Mouse (Mus musculus): Measurements from ENCODE around the gene Eepd1. TPM values are rescaled to one million over a fixed set of nuclear protein-coding genes. Genes with fewer than 3 reads are reported as not detected.

Eepd1 gene
- polyA plus RNA-seq, 1 experiment, result 19.5 TPM

DNA sequence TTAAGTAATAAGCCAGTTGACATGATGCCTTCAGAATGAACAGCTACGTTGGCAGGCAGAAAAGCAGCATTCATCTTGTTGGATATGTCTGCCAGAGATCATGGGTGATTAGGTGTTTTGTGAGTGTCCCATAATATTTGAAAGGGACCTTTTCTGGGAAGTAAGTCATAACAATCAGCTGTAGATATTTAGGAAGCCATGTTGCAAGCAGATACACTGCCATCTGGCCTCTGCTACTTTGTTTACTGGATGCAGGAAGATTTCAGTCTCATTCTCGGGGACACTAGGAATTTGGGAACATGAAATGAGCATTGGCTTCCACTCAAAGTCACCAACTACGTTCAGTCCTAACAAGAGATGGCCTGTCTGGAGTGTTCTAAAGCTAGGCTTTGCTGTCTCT lies 54.1 kb downstream of the Eepd1 start:
- no peak for DNase-seq (ENCODE audit: low spot score)

- no peak for DNase-seq (ENCODE audit: low spot score)
Observed at GRCm38 (mm10) chr9:25539461-25539860, 58.1 kb downstream of the Eepd1 start.

DNA sequence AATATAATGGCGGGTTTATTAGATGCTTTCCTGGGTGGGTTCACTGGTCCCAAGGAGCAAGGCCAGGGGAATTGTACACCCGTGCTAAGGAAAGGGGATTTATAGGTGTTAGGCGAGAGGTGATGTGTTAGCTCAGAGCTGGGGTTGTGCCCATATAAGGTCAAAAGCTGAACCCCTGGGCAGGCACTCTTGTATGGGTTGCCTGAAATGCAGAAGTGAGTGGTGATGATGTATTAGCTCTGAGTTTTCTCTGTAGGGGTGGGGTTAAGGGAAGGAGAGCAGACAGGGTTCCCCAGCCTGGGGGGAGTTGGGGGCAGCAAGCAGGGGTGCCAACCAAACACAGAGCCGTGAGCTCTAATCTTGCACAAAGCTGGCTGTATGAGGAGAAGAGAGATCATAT lies 60.0 kb downstream of the Eepd1 start:
- DNase-seq (ENCODE audit: low spot score), result no peak

DNA sequence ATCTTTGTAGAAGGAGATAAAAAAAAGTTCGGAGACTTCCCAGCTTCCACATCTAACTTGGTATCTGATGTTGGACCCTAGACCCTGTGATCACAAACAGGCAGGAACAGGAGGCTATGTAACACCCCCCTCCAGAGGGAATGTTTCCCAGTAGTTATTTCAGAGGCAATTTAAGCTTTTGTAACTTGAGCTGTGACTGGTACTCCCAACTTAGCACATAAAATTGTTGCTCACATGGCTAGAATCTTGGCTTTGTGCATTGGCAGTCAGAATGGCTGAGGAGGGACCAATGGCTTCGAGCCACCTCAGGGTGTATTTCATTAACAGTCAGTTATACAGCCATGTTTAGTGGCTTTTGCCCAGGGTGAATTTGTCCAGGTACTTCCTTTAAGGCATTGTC lies 63.9 kb downstream of the Eepd1 start:
- no peak for DNase-seq (ENCODE audit: low spot score)

- no peak for DNase-seq (ENCODE audit: low spot score)
Observed at GRCm38 (mm10) chr9:25549130-25550060, 68.0 kb downstream of the Eepd1 start.

DNA sequence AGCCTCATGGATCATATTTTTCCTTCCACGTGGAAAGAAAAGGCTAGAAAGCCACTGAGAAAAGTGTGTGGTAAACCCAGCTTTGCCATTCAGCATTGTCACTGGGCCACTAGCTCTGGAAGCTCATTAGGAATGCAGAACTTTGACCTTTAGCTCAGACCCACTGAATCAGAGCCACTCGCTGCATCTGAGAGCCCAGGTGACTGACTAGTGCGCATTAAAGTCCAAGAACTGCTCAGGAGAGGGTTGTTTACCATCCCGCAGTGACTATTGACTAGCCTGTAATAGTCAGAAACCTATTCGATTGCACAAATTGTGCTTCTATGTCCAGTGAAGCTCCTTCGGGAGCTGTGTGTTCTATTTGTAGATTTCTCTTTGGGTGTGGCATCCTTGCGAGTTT lies 68.8 kb downstream of the Eepd1 start:
- DNase-seq (ENCODE audit: low spot score), result no peak

- no peak for DNase-seq (ENCODE audit: low spot score)
Observed at GRCm38 (mm10) chr9:25552532-25552931, 71.2 kb downstream of the Eepd1 start.

GRCm38 (mm10) chr9:25554246-25554803 lies 73.0 kb downstream of the Eepd1 start:
- DNase-seq (ENCODE audit: low spot score), result no peak

GRCm38 (mm10) chr9:25555261-25555660 lies 73.9 kb downstream of the Eepd1 start:
- DNase-seq (ENCODE audit: low spot score), result no peak

DNA sequence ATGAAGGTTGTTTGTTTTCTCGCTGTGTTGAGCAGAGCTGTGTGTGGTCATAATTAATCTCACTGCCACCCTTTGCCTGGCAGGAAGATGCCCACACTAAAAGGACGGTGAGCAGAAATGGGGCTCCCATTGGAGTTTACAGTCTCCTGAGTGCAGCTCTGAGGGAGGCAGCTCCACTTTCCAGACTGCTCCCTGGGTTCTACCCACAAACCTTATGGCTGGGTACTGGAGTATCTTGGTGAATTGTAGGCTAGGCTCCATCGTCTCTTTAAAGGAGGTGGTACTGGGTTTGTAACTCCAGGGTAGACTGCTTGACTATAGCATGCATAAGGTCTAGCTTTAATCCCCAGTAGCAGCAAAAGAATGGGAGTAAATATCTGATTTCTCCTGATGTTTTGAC lies 74.7 kb downstream of the Eepd1 start:
- no peak for DNase-seq (ENCODE audit: low spot score)

DNA sequence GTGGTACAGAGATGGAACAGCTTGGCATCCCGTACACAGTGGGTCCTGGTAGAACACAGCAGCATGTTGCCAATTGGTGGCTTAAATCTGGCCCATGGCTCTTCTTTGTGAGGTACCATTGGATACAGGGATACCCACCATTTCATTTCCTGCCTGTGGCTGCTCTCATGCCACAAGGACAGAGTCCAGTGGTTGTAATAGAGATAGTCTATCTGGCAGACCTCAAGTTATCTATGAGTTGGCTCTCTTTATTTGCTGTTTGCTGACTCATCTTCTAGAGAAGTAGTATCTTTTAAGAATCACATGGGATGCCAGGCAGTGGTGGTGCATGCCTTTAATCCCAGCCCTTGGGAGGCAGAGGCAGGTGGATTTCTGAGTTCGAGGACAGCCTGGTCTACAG lies 76.0 kb downstream of the Eepd1 start:
- DNase-seq (ENCODE audit: low spot score), result no peak

DNA sequence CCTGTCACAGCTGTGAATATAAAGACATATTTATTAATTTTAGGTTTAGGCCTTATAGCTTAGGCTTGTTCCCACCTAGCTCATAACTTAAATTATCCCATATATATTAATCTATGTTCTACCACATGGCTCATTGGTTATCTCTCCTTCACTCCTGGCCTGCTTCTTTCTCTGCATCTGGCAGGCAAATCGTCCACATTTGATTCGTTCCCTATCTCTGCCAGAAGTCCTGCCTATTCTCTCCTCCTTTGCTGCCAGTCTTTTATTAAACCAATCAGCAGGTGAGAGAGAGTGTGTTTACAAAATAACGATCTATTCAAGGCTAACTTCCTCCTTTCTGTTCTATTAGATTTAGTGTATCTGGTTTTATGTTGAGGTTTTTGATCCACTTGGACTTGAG lies 77.5 kb downstream of the Eepd1 start:
- no peak for DNase-seq (ENCODE audit: low spot score)

DNA sequence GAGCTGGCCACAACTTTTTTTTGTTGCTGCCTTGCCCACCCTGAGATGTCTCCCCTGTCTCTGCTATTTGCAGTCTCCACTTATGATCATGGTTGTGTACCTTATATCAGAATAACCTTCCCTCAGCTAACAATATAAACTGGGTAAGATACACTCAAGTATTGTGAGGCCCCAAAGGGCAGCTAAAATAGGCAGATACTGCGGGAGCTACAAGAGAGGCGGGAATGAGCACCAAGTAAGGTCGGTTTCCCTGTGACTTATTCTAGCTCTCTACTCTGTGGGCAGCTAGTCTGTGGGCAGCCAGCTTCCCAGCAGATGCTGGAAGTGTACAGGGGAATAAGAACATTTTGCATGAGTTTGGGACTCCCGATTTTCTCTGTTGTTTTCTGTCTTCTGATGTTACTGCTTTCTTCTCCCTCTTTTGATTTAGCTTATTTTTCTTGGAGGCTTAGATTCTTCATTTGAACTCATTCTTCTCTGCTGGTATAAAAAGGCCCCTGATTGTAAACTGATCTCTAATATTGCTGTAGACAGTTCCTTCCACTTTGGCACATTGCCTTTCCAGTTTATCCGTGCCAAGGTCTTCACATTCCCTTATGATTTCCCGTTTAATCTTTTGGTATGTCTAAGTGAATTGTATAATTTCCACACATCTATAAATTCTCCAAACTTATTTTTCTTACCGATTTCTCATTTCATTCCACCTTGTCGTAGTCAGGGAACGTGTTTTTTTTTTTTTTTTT lies 78.8 kb downstream of the Eepd1 start:
- DNase-seq (ENCODE audit: low spot score), result no peak

GRCm38 (mm10) chr9:25561143-25561542 lies 79.8 kb downstream of the Eepd1 start:
- DNase-seq (ENCODE audit: low spot score), result no peak

DNA sequence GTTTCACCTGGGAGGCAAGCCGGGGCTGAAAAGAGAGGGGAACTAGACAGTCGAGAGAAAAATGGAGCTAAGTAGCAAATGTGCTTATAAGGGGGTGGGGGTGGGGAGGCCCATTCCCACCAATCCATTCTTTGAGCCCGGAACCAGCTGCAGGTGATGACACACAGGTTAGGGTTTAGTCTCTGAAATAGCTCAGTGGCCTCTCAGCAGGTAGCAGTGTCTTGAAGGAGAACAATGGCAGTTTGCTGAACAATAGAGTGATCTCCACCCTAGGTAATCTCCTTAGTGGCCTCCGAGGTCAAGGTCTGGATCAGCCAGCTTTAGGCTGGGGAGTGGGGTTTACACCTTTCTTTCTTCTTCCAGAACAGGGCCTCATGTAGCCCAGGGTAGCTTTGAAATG lies 82.5 kb downstream of the Eepd1 start:
- DNase-seq (ENCODE audit: low spot score), result no peak

GRCm38 (mm10) chr9:25567071-25567470 lies 85.7 kb downstream of the Eepd1 start:
- no peak for DNase-seq (ENCODE audit: low spot score)

GRCm38 (mm10) chr9:25568783-25569182 lies 87.4 kb downstream of the Eepd1 start:
- no peak for DNase-seq (ENCODE audit: low spot score)

DNA sequence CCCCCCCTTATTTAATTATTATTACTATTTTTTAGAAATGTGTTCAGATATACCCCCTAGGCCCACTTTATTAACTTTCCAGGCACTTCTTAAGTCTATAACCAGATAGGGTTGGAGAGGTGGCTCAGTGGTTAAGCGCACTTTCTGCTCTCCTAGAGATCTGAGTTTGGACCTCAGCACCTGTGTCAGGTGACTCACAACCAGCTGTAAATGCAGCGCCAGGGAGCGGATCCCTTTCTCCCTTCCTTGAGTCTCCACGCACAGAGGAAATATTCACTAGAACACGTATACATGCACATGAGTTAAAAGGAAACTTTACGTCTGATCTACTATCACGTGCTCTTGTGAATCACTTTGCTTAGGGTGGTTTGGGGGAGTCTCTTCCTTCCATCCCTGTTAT lies 88.7 kb downstream of the Eepd1 start:
- no peak for DNase-seq (ENCODE audit: low spot score)

- no peak for DNase-seq (ENCODE audit: low spot score)
Observed at GRCm38 (mm10) chr9:25570436-25570835, 89.1 kb downstream of the Eepd1 start.

DNA sequence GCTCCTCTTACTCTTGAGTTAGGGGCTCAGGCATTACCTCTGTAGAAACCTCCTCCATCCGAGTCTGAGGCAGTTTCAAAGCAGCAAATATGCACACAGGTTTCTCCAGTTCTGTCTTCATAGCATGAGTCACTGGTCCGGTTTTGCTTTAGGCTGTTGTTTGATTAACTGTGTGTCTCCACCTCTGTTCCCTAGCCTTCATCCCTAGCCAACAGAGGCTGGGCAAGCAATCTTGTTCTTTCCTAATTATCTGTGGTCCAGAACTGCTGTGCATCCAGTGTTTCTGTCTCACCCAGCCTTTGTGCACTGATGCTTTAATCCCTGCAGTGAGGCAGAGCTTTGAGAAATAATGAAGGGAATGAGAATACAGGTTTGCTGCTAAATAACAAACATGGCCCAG lies 90.0 kb downstream of the Eepd1 start:
- DNase-seq (ENCODE audit: low spot score), result no peak

- DNase-seq (ENCODE audit: low spot score), result no peak
Observed at GRCm38 (mm10) chr9:25573753-25574152, 92.4 kb downstream of the Eepd1 start.

DNA sequence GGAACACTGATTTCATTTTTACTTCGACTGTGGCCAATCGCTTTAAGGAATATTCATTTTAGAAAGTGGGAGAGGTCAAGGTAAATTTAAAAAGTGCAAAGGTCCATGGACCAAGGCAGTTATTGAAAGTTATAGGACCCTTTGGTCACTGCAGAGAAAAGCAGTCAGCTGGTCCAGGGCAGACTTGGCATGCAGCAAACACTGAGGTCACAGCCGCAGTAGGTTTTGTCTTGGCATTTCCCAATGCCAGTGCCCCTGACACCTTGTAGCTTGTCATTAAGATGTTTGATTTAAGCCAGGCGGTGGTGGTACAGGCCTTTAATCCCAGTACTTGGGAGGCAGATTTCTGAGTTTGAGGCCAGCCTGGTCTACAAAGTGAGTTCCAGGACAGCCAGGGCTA lies 92.8 kb downstream of the Eepd1 start:
- DNase-seq (ENCODE audit: low spot score), result no peak

Data from urinary bladder, adult 2 months (tissue).